Mouse (Mus musculus) R1 (cell line): ENCODE measurements around the gene Cuedc2.
A peak's percentile ranks its signal among the peaks of the same experiment; 100 is the strongest.

Source experiments
- DNase-seq: peaks from one replicate; pipeline ENCODE4 v3.0.0-alpha.2; 2018; ENCODE audit warnings: low read depth, low spot score

The Cuedc2 gene

GRCm38 (mm10) chr19:46338331-46338936, at the start of gene Cuedc2:
TSS of gene Cuedc2 (minus strand) at chr19:46338702.
- peak; percentile 97 for DNase-seq

DNA sequence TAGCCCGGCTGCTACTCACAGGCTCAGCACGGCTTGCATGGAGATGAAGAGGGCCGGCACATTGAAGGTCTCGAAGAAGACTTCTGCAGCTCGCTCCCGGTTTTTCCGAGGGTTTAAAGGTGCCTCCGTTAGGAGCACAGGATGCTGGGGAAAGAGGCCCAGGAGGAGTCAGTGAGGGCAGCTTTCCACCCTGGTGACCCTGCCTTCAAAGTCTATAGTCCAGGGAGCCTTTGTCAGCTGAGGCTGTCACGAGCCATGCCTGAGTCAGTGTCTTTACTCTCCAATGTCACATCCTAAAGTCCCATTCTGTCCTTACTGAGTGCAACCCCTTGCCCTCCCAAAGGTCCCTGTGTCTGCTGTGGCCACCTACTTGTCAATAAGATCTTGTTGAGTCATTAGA, 43.8 kb upstream of the Cuedc2 start:
- DNase-seq: no peak

- no peak for DNase-seq
These were observed 37.4 kb upstream of the Cuedc2 start for GRCm38 (mm10) chr19:46375891-46376290.

GRCm38 (mm10) chr19:46375489-46375888, 37.0 kb upstream of the Cuedc2 start:
- no peak for DNase-seq

GRCm38 (mm10) chr19:46374477-46375088, 36.1 kb upstream of the Cuedc2 start:
- DNase-seq: peak; percentile 56

DNA sequence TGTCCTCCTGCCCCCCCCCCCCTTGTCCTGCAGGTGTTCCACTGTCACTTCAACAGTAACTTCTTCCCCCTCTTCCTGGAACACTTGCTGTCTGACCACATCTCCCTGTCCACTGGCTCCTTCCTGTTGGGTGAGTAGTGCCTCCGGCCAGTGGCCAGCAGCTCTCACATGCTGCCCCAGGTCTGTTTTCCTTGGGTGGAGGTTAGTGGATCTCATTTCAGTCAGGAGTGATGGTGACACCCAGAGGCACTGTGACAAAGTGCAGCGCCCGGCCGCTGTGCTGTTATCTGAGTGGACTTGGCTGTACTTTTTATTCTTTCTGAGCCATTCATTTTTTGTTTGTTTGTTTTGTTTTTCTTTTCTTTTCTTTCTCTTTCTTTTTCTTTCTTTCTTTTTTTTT, 30.7 kb upstream of the Cuedc2 start:
- DNase-seq: peak; percentile 26

DNA sequence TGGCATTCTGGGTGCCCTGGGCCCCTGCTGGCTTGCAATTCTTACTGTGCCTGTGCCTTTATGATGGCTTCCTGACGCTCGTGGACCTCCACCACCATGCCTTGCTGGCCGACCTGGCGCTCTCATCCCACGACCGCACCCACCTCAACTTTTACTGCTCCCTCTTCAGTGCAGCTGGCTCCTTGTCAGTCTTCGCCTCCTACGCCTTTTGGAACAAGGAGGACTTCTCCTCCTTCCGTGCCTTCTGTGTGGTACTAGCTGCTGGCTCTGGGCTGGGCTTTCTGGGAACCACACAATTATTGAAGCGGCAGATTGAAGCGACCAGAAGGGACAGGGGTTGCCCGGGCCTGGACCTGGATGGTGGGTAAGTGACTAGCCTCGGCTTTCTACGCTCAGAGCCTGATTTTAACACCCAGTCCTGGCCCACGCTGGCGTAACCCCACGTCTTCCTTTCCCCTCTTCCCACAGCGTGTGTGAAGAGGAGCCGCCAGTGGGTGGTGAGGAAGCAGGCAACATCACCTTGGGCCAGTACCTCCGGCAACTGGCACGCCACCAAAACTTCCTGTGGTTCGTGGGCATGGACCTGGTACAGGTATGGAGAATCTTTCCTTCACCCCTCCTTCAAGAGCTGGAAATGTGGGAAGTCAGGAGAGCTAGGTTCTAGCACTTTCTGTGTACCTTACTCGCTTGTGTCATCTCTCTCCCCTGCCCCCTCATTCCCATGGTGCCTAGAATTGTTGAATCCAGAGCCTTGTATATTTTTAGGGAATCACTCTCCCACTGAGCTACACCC, 29.5 kb upstream of the Cuedc2 start:
- no peak for DNase-seq

DNA sequence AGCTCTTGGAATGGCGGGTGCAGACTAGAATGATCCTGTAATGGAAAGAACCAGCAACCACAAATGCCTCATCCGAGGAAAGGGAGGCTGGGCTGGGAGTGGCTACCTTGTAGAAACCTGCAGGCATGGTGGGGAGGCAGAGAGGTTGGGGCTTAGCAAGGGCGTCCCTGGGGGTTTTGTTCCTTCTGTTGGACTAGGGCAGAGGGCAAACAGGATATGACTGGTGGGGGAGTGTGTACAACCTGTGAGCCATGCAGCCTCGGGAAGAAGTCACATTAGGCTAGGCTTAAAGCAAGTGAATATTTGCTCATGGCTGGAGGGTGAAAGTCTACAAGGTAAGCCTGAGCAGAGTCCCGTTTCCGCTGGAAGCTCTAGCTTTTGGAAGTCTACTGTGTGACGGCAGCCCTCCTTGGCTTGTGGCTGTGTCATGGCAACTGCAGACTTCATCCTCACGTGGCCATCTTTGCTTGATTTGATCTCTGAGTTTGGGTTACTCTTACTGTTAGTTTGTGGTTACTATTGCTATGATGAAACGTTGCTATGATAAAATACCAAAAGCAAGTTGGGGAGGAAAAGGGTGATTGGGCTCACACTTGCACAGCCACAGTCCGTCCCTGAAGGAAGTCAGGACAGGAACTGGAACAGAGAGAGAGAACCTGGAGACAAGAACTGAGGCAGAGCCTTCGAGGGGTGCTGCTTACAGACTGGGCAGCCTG, 24.9 kb upstream of the Cuedc2 start:
- DNase-seq: peak; percentile 20

- no peak for DNase-seq
These were observed 23.6 kb upstream of the Cuedc2 start for GRCm38 (mm10) chr19:46362104-46362503.

DNA sequence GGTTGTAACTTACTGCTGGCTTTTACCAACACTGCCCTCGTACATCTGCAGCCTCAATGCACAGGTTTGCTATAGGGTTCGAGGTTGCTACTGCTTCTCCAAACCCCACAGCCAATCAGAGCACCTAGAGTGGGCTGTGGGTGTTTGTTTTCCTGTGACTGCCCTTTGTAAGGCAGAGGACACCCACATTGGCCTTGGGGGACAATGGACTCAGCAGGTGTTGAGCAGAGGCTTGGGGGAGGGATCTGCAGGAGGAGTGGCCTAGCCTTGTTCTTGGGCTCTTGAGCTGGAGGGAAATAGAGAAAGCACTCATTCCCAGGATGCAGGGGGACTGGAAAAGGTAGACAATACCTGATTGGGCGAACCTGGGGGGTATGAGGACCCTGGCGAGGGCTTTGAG, 19.9 kb upstream of the Cuedc2 start:
- peak; percentile 88 for DNase-seq

GRCm38 (mm10) chr19:46357344-46358280, 19.1 kb upstream of the Cuedc2 start:
- DNase-seq: peak; percentile 77

- DNase-seq: peak; percentile 96
These were observed 18.2 kb upstream of the Cuedc2 start for GRCm38 (mm10) chr19:46356701-46357138.

GRCm38 (mm10) chr19:46350168-46350932, 11.8 kb upstream of the Cuedc2 start, which contains the start of gene 2310034G01Rik:
TSS of gene 2310034G01Rik (minus strand) at chr19:46350302.
- DNase-seq: no peak

DNA sequence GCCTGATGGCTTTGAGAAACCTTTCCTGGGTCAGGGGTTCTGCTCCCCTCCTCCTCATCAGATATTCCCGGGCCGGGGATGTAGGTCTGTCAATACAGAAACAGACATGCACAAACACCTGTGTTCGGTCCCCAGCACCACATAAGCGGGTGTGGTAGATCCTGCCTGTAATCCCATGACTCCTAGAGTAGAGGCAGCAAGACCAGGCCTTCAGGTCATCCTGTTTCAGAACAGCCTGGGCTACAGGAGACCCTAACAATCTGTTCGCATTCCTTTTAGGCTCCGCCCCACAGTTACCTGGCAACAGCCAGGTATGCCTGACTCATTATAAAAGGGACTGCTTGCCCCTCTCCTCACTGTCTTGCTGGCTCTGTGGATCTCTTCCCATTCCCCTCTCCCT, 11.0 kb upstream of the Cuedc2 start:
- peak; percentile 51 for DNase-seq

- DNase-seq: peak; percentile 77
These were observed 10.4 kb upstream of the Cuedc2 start for GRCm38 (mm10) chr19:46348761-46349458.

GRCm38 (mm10) chr19:46347936-46348668, 9.6 kb upstream of the Cuedc2 start:
- no peak for DNase-seq

- DNase-seq: no peak
These were observed 8.6 kb upstream of the Cuedc2 start for GRCm38 (mm10) chr19:46347146-46347545.

GRCm38 (mm10) chr19:46344710-46345419, 6.4 kb upstream of the Cuedc2 start:
- peak; percentile 10 for DNase-seq
